8 mouse cellular contexts compared by ENCODE assay signal in genomic region chr16:20695622-20696323, GRCm38 (mm10). TPM values are rescaled to one million over a fixed set of nuclear protein-coding genes. Genes with fewer than 3 reads are reported as not detected.
DNase-seq lines count a peak whose midpoint lies in the region; ATAC-seq and TF ChIP-seq lines count a peak whose summit lies in the region.

No protein-coding gene starts in this region.

- peak overlapping the region; percentile 83 for H3K27ac ChIP-seq in hindbrain, embryonic 10.5 days
- no peak overlapping the region for H3K27ac ChIP-seq in liver, postnatal 0 days (ENCODE audit: low read depth)

- peaks cover 29% of the 10 kb centered on the region for H3K36me3 ChIP-seq in hindbrain, embryonic 10.5 days
- H3K36me3 ChIP-seq in liver, postnatal 0 days (replicated peaks; ENCODE audit: insufficient read depth, low read length): peaks cover 15% of the 10 kb centered on the region

- peak; percentile 92 for DNase-seq in cerebellum, adult 9-11 months
- DNase-seq in frontal cortex, postnatal 14 days (ENCODE audit: low spot score in 2 of 2): peak; percentile 97 to 98
- DNase-seq in hindbrain, embryonic 10.5 days (ENCODE audit: low spot score): peak; percentile 89
- peak; percentile 97 to 99 for DNase-seq in layer of hippocampus, adult 8-10 months (ENCODE audit: low spot score in 2 of 2)
- DNase-seq in liver, postnatal 0 days: peak; percentile 76
- DNase-seq in ovary, postnatal 14 days (ENCODE audit: low spot score): peak; percentile 87

- H3K4me3 ChIP-seq in hindbrain, embryonic 10.5 days: peak overlapping the region; percentile 56
- H3K4me3 ChIP-seq in liver, postnatal 0 days (ENCODE audit: low read depth, low read length): peak overlapping the region; percentile 29

- peak overlapping the region; percentile 38; the same call in 1 of the 2 replicates for H3K9ac ChIP-seq in liver, postnatal 0 days (replicated peaks)

- TF ChIP-seq CTCF in liver, postnatal 0 days (IDR thresholded peaks at IDR 0.05; ENCODE audit: low read depth): no peak

- no peaks in the 10 kb centered on the region for H3K9me3 ChIP-seq in hindbrain, embryonic 10.5 days
- H3K9me3 ChIP-seq in liver, postnatal 0 days (ENCODE audit: low read length): no peaks in the 10 kb centered on the region

- 2% methylated on average over 46 of the region's 46 CpGs for WGBS in hindbrain, embryonic 10.5 days
- WGBS in liver, postnatal 0 days (ENCODE audit: insufficient replicate concordance): 6% methylated on average over 45 of the region's 46 CpGs

- H3K27me3 ChIP-seq in hindbrain, embryonic 10.5 days (ENCODE audit: insufficient read depth, poor library complexity, severe bottlenecking): peaks cover 20% of the 10 kb centered on the region
- H3K27me3 ChIP-seq in liver, postnatal 0 days (ENCODE audit: insufficient read depth, low read length): peaks cover 20% of the 10 kb centered on the region

- ATAC-seq in activated CD4-positive, CD25-positive, alpha-beta regulatory T cell, adult 4 months: peak; percentile 4
- ATAC-seq in liver, postnatal 0 days: peak; percentile 45
- no peak for ATAC-seq in erythroid progenitor cell, adult 5-6 weeks (replicated peaks; ENCODE audit: low FRiP score, poor library complexity, severe bottlenecking)

- peaks cover 53% of the 10 kb centered on the region for H3K4me1 ChIP-seq in hindbrain, embryonic 10.5 days (replicated peaks)
- H3K4me1 ChIP-seq in liver, postnatal 0 days (ENCODE audit: insufficient read depth): peaks cover 27% of the 10 kb centered on the region

- peak overlapping the region; percentile 57 for H3K4me2 ChIP-seq in liver, postnatal 0 days (ENCODE audit: low read depth, low read length)

- TF ChIP-seq EP300 in liver, postnatal 0 days (IDR thresholded peaks at IDR 0.05; ENCODE audit: low read depth): no peak

RNA-seq across cellular contexts. Expression of gene Fam131a, which starts 2.7 kb away (rescaled TPM):
- 1 to 10 TPM in 1 of 2 experiments, not detected in 1; 1.2 TPM for polyA plus RNA-seq in activated CD4-positive, CD25-positive, alpha-beta regulatory T cell, adult 4 months (2017; shearing (Covaris generic))
- 6.7 and 9.4 TPM in 2 replicates for polyA plus RNA-seq in hindbrain, embryonic 10.5 days (2016; fragmentation: Nextera tagmentation; extraction: Ambion mirVana)
- 100 to 1,000 TPM; 395 to 431 (median 412) TPM for total RNA-seq in layer of hippocampus, adult 8-10 months (2022)
- 0.88 and 1.4 TPM in 2 replicates for polyA plus RNA-seq in liver, postnatal 0 days (2015; fragmentation: Nextera tagmentation; extraction: Ambion mirVana)
- total RNA-seq in erythroid progenitor cell, adult 5-6 weeks (2015; ENCODE audit: low replicate concordance): not detected in 2 replicates
- total RNA-seq in erythroid progenitor cell, adult 5-6 weeks (2017; ENCODE audit: low replicate concordance): not detected in 2 replicates

RNA-seq across cellular contexts. Expression of gene Polr2h, which starts 21.7 kb away (rescaled TPM):
- 10 to 100 TPM; 72.6 to 80.2 TPM for polyA plus RNA-seq in activated CD4-positive, CD25-positive, alpha-beta regulatory T cell, adult 4 months (2017; shearing (Covaris generic))
- polyA plus RNA-seq in hindbrain, embryonic 10.5 days (2016; fragmentation: Nextera tagmentation; extraction: Ambion mirVana): 114 and 140 TPM in 2 replicates
- 10 to 100 TPM; 18.6 to 29.3 (median 22.7) TPM for total RNA-seq in layer of hippocampus, adult 8-10 months (2022)
- 25.1 and 27.5 TPM in 2 replicates for polyA plus RNA-seq in liver, postnatal 0 days (2015; fragmentation: Nextera tagmentation; extraction: Ambion mirVana)
- total RNA-seq in erythroid progenitor cell, adult 5-6 weeks (2015; ENCODE audit: low replicate concordance): 2.9 and 10.5 TPM in 2 replicates
- 5.8 and 11.2 TPM in 2 replicates for total RNA-seq in erythroid progenitor cell, adult 5-6 weeks (2017; ENCODE audit: low replicate concordance)

RNA-seq across cellular contexts. Expression of gene Clcn2, which starts 21.8 kb away (rescaled TPM):
- polyA plus RNA-seq in activated CD4-positive, CD25-positive, alpha-beta regulatory T cell, adult 4 months (2017; shearing (Covaris generic)): 1 to 10 TPM; 1.3 to 2.0 TPM
- polyA plus RNA-seq in hindbrain, embryonic 10.5 days (2016; fragmentation: Nextera tagmentation; extraction: Ambion mirVana): 15.5 and 22.1 TPM in 2 replicates
- 100 to 1,000 TPM in 1 of 4 experiments, 10 to 100 TPM in 3; 83.1 to 103 (median 87.5) TPM for total RNA-seq in layer of hippocampus, adult 8-10 months (2022)
- polyA plus RNA-seq in liver, postnatal 0 days (2015; fragmentation: Nextera tagmentation; extraction: Ambion mirVana): 3.6 and 4.7 TPM in 2 replicates
- 11.5 and 21.0 TPM in 2 replicates for total RNA-seq in erythroid progenitor cell, adult 5-6 weeks (2015; ENCODE audit: low replicate concordance)
- 9.9 and 10.7 TPM in 2 replicates for total RNA-seq in erythroid progenitor cell, adult 5-6 weeks (2017; ENCODE audit: low replicate concordance)

RNA-seq across cellular contexts. Expression of gene Eif4g1, which starts 27.7 kb away (rescaled TPM):
- 10 to 100 TPM; 44.6 to 82.1 TPM for polyA plus RNA-seq in activated CD4-positive, CD25-positive, alpha-beta regulatory T cell, adult 4 months (2017; shearing (Covaris generic))
- 181 and 224 TPM in 2 replicates for polyA plus RNA-seq in hindbrain, embryonic 10.5 days (2016; fragmentation: Nextera tagmentation; extraction: Ambion mirVana)
- total RNA-seq in layer of hippocampus, adult 8-10 months (2022): 100 to 1,000 TPM; 273 to 282 (median 281) TPM
- 65.6 and 70.9 TPM in 2 replicates for polyA plus RNA-seq in liver, postnatal 0 days (2015; fragmentation: Nextera tagmentation; extraction: Ambion mirVana)
- 105 and 116 TPM in 2 replicates for total RNA-seq in erythroid progenitor cell, adult 5-6 weeks (2015; ENCODE audit: low replicate concordance)
- total RNA-seq in erythroid progenitor cell, adult 5-6 weeks (2017; ENCODE audit: low replicate concordance): 109 and 153 TPM in 2 replicates

RNA-seq across cellular contexts. Expression of gene Chrd, which starts 37.2 kb away (rescaled TPM):
- not detected for polyA plus RNA-seq in activated CD4-positive, CD25-positive, alpha-beta regulatory T cell, adult 4 months (2017; shearing (Covaris generic))
- polyA plus RNA-seq in hindbrain, embryonic 10.5 days (2016; fragmentation: Nextera tagmentation; extraction: Ambion mirVana): 1.6 and 3.6 TPM in 2 replicates
- 100 to 1,000 TPM in 2 of 4 experiments, 10 to 100 TPM in 2; 77.0 to 106 (median 95.3) TPM for total RNA-seq in layer of hippocampus, adult 8-10 months (2022)
- polyA plus RNA-seq in liver, postnatal 0 days (2015; fragmentation: Nextera tagmentation; extraction: Ambion mirVana): 0.34 and 0.45 TPM in 2 replicates
- not detected in 2 replicates for total RNA-seq in erythroid progenitor cell, adult 5-6 weeks (2015; ENCODE audit: low replicate concordance)
- not detected in 2 replicates for total RNA-seq in erythroid progenitor cell, adult 5-6 weeks (2017; ENCODE audit: low replicate concordance)
